Mouse (Mus musculus): ENCODE measurements around the gene Mecp2.

Gene Mecp2

GRCm38 (mm10) chrX:74023188-74024049 is 111.7 kb downstream of the Mecp2 start, which contains the start of gene Irak1:
Gene Irak1 (minus strand): TSS chrX:74023918.
- in situ Hi-C loops (cut with MboI; ENCODE audit: low pct_unique_long_range_greater_than_20kb in 1 of 2, low sequenced_read_pairs in 2 of 2, unreplicated experiment in 1 of 2): no loop called here

DNA sequence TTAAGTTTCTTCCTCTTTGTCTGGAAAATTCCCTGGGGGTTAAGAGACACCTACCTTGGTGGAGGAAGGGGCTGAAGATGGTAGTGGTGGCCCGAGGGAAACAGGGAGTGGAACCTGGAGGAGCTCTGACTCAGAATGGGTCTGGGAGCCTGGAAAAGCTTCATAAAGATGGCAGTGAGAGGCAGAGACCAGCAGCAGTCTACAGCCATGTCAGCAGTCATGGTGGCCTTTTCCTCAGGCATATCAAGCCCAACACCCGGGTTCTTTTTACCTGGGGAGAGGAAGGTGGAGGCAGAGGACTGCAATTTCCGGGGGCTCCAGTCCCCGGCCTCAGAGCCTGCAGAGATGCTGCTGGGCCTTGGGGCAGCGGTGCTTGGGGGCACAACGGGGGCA is 112.4 kb downstream of the Mecp2 start:
- in situ Hi-C loops (cut with MboI; ENCODE audit: low pct_unique_long_range_greater_than_20kb in 1 of 2, low sequenced_read_pairs in 2 of 2, unreplicated experiment in 1 of 2): no loop called here

GRCm38 (mm10) chrX:74014597-74014996 is 120.6 kb downstream of the Mecp2 start:
- in situ Hi-C loops (cut with MboI; ENCODE audit: low pct_unique_long_range_greater_than_20kb in 1 of 2, low sequenced_read_pairs in 2 of 2, unreplicated experiment in 1 of 2): no loop called here

DNA sequence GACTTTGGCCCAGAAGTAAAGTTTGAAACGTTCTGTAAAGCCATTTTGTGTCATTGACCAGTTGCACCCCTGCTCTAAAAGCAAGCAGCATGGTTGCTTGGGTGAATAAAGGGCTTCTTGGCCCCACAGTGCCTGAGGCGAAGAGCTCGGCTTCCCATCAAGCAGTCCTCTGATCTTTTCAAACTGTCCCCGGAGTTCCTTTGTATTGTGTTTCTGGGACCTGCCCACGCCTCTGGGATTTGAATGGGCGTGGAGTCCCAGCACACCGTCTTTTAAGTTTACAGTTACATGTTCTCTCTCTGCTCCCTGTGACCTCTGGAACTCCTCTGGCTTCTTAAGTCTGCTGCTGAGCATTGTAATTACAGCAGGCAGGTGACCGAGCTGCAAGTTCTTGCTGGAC is 127.1 kb downstream of the Mecp2 start:
- in situ Hi-C loops (cut with MboI; ENCODE audit: low pct_unique_long_range_greater_than_20kb in 1 of 2, low sequenced_read_pairs in 2 of 2, unreplicated experiment in 1 of 2): no loop called here

DNA sequence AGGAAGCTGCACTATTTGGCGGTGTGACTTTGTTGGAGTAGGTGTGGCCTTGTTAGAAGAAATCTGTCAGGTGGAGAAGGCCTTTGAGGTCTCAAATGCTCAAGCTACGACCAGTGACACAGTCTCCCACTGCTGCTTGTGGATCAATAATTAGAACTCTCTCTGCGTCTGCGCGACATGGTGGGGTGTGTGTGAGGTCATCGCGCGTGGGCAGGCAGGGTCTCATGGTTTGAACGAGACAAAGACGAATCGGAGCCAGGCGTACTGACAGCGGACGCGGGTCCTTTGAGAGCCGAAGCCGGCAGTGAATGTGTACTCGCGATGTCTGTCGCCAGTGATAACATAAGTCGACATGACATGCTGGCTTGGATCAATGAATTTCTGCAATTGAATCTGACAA is 128.8 kb downstream of the Mecp2 start:
- in situ Hi-C loops (cut with MboI; ENCODE audit: low pct_unique_long_range_greater_than_20kb in 1 of 2, low sequenced_read_pairs in 2 of 2, unreplicated experiment in 1 of 2): no loop called here

GRCm38 (mm10) chrX:74003644-74004043 is 131.5 kb downstream of the Mecp2 start:
- in situ Hi-C loops (cut with MboI; ENCODE audit: low pct_unique_long_range_greater_than_20kb in 1 of 2, low sequenced_read_pairs in 2 of 2, unreplicated experiment in 1 of 2): no loop called here

GRCm38 (mm10) chrX:74001024-74001423 is 134.1 kb downstream of the Mecp2 start:
- in situ Hi-C loops (cut with MboI; ENCODE audit: low pct_unique_long_range_greater_than_20kb in 1 of 2, low sequenced_read_pairs in 2 of 2, unreplicated experiment in 1 of 2): no loop called here

- in situ Hi-C loops (cut with MboI; ENCODE audit: low pct_unique_long_range_greater_than_20kb in 1 of 2, low sequenced_read_pairs in 2 of 2, unreplicated experiment in 1 of 2): no loop called here
Measured at GRCm38 (mm10) chrX:73998911-73999869, 136.0 kb downstream of the Mecp2 start.

DNA sequence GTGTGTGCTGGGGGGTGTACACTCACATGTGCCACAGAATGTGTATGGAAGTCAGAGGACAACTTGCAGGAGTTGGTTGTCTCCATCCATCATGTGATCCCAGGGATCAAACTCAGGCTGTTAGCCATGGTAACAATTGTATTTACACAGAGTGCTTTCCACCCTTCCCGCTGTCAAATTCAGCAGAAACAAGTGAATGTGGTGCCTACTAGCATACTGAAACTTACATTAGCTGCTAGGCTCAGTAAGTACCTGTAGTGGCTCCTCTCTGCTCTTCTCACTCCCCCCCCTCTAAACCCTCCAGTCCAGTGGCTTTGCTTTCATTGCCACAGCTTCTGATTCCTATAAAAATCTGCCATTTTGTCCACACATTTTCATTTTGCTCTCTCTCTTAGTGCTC is 157.4 kb downstream of the Mecp2 start:
- in situ Hi-C loops (cut with MboI; ENCODE audit: low pct_unique_long_range_greater_than_20kb in 1 of 2, low sequenced_read_pairs in 2 of 2, unreplicated experiment in 1 of 2): no loop called here

Data from mouse embryonic stem cell (cell line).